Mouse (Mus musculus): ENCODE data around the gene Cysrt1. TPM values are rescaled to one million over a fixed set of nuclear protein-coding genes. Genes with fewer than 3 reads are reported as not detected.

Gene Cysrt1
- polyA plus RNA-seq, 1 experiment from 2014 or later = 0.24 TPM

DNA sequence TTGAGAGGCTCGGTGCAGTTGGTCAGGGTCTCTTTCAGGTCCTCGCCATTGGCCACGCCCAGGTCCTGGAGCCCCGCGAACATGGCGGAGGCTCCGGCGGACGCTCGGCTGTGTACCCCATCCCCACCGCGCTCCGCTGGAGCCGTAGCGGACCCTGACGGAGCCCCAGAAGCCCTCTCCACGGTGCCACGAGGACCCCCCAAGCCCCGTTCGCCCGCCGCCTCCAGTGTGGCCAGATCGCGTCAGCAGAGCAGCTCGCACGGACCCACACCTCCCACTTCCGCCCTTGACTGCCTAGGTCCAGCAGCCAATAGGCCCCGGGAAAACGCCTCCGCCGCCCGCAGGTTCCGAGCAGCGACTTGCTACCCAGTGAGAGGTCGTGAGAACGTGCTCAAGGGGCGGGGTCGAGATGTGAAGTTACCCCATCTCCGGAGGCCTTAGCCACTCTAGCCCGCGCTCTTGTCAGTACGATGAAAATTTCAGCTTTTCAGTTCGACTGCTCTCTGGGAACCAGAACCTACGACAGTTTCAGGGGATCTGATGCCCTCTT, 31.1 kb downstream of the Cysrt1 start, which contains the start of gene Nelfb:
Gene Nelfb (minus strand): TSS at position 369 of the 550 bp plus-strand sequence.
- Histone ChIP-seq H3K27me3 (replicated peaks; ENCODE audit: control insufficient read depth, insufficient read depth, low read length) (0 out of 2 replicates have a peak, but pooled peaks cover 2% of the 10 kb centered on the region), H3K4me2 (ENCODE audit: low read length) (peak within 1 kb of the TSS; percentile 94), H3K36me3 (ENCODE audit: control insufficient read depth, insufficient read depth, low read length) (peaks cover 5% of the 10 kb centered on the region), H3K27ac (ENCODE audit: low read depth, low read length) (peak within 1 kb of the TSS; percentile 94), H3K4me3 (ENCODE audit: low read length) (peak within 1 kb of the TSS; percentile 82), H3K9me3 (ENCODE audit: control insufficient read depth, low read length) (no peaks in the 10 kb centered on the region), H3K9ac (ENCODE audit: low read depth, low read length) (peak within 1 kb of the TSS; percentile 92), H3K4me1 (ENCODE audit: control insufficient read depth, insufficient read depth, low read depth, low read length) (peaks cover 21% of the 10 kb centered on the region)
- WGBS = under 1% methylated on average over 43 of the region's 44 CpGs
- ATAC-seq = peak; percentile 94

GRCm38 (mm10) chr2:25210686-25211085, 31.6 kb downstream of the Cysrt1 start:
- Histone ChIP-seq H3K27ac (ENCODE audit: low read depth, low read length) (peak overlapping the region; percentile 94), H3K9ac (ENCODE audit: low read depth, low read length) (peak overlapping the region; percentile 92), H3K4me1 (ENCODE audit: control insufficient read depth, insufficient read depth, low read depth, low read length) (peaks cover 21% of the 10 kb centered on the region), H3K4me2 (ENCODE audit: low read length) (peak overlapping the region; percentile 94), H3K27me3 (replicated peaks; ENCODE audit: control insufficient read depth, insufficient read depth, low read length) (0 out of 2 replicates have a peak, but pooled peaks cover 2% of the 10 kb centered on the region), H3K9me3 (ENCODE audit: control insufficient read depth, low read length) (no peaks in the 10 kb centered on the region), H3K4me3 (ENCODE audit: low read length) (peak overlapping the region; percentile 82), H3K36me3 (ENCODE audit: control insufficient read depth, insufficient read depth, low read length) (peaks cover 10% of the 10 kb centered on the region)
- ATAC-seq = peak; percentile 53; the same call in 1 of the 2 replicates
- under 1% methylated on average over 24 of the region's 24 CpGs for WGBS

GRCm38 (mm10) chr2:25207593-25207992, 34.7 kb downstream of the Cysrt1 start:
- no peaks in the 10 kb centered on the region for H3K27me3 ChIP-seq (replicated peaks; ENCODE audit: control insufficient read depth, insufficient read depth, low read length)
- peaks cover 30% of the 10 kb centered on the region for H3K36me3 ChIP-seq (ENCODE audit: control insufficient read depth, insufficient read depth, low read length)
- 95% methylated on average over 1 of the region's 1 CpGs for WGBS
- H3K27ac ChIP-seq (ENCODE audit: low read depth, low read length) = no peak overlapping the region
- H3K9me3 ChIP-seq (ENCODE audit: control insufficient read depth, low read length) = no peaks in the 10 kb centered on the region
- no peak overlapping the region for H3K4me3 ChIP-seq (ENCODE audit: low read length)
- ATAC-seq = no peak
- no peak overlapping the region for H3K4me2 ChIP-seq (ENCODE audit: low read length)
- peaks cover 21% of the 10 kb centered on the region for H3K4me1 ChIP-seq (ENCODE audit: control insufficient read depth, insufficient read depth, low read depth, low read length)
- H3K9ac ChIP-seq (ENCODE audit: low read depth, low read length) = no peak overlapping the region

GRCm38 (mm10) chr2:25203631-25204214, 38.5 kb downstream of the Cysrt1 start:
- no peak overlapping the region for H3K4me3 ChIP-seq (ENCODE audit: low read length)
- no peaks in the 10 kb centered on the region for H3K9me3 ChIP-seq (ENCODE audit: control insufficient read depth, low read length)
- H3K4me1 ChIP-seq (ENCODE audit: control insufficient read depth, insufficient read depth, low read depth, low read length) = peaks cover 4% of the 10 kb centered on the region
- no peak overlapping the region for H3K9ac ChIP-seq (ENCODE audit: low read depth, low read length)
- H3K27me3 ChIP-seq (replicated peaks; ENCODE audit: control insufficient read depth, insufficient read depth, low read length) = no peaks in the 10 kb centered on the region
- no peak overlapping the region for H3K27ac ChIP-seq (ENCODE audit: low read depth, low read length)
- ATAC-seq = no peak
- peaks cover 54% of the 10 kb centered on the region for H3K36me3 ChIP-seq (ENCODE audit: control insufficient read depth, insufficient read depth, low read length)
- 60% methylated on average over 4 of the region's 4 CpGs for WGBS
- no peak overlapping the region for H3K4me2 ChIP-seq (ENCODE audit: low read length)

- H3K36me3 ChIP-seq (ENCODE audit: control insufficient read depth, insufficient read depth, low read length) = peaks cover 45% of the 10 kb centered on the region
- no peak overlapping the region for H3K9ac ChIP-seq (ENCODE audit: low read depth, low read length)
- ATAC-seq = no peak
- WGBS = 97% methylated on average over 2 of the region's 2 CpGs
- H3K4me1 ChIP-seq (ENCODE audit: control insufficient read depth, insufficient read depth, low read depth, low read length) = no peaks in the 10 kb centered on the region
- peaks cover 11% of the 10 kb centered on the region for H3K27me3 ChIP-seq (replicated peaks; ENCODE audit: control insufficient read depth, insufficient read depth, low read length)
- no peak overlapping the region for H3K27ac ChIP-seq (ENCODE audit: low read depth, low read length)
- no peaks in the 10 kb centered on the region for H3K9me3 ChIP-seq (ENCODE audit: control insufficient read depth, low read length)
- H3K4me3 ChIP-seq (ENCODE audit: low read length) = no peak overlapping the region
- H3K4me2 ChIP-seq (ENCODE audit: low read length) = no peak overlapping the region
Observed at GRCm38 (mm10) chr2:25200631-25201030, 41.6 kb downstream of the Cysrt1 start.

DNA sequence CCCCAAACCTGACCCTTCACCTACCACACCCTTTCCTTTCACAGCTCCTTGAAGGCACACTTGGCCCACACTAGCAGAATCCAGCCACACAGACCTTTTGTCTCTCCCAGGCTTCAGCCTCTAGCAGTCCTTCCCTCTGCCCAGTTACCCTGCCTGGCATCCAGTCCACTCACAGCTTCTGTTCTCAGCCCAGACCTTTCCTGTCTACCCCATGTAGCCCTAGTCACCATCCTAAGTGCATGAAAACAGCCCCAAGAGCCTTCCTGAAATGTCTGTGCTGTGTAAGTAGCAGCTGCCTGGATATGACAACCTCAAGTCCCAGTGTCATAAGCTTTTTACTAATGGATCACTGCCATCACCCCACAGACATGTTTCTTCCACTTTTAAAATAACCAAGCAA, 44.3 kb downstream of the Cysrt1 start:
- H3K4me2 ChIP-seq (ENCODE audit: low read length) = no peak overlapping the region
- H3K9me3 ChIP-seq (ENCODE audit: control insufficient read depth, low read length) = no peaks in the 10 kb centered on the region
- ATAC-seq = no peak
- no peaks in the 10 kb centered on the region for H3K4me1 ChIP-seq (ENCODE audit: control insufficient read depth, insufficient read depth, low read depth, low read length)
- H3K9ac ChIP-seq (ENCODE audit: low read depth, low read length) = no peak overlapping the region
- no peak overlapping the region for H3K27ac ChIP-seq (ENCODE audit: low read depth, low read length)
- peaks cover 23% of the 10 kb centered on the region for H3K27me3 ChIP-seq (replicated peaks; ENCODE audit: control insufficient read depth, insufficient read depth, low read length)
- peaks cover 29% of the 10 kb centered on the region for H3K36me3 ChIP-seq (ENCODE audit: control insufficient read depth, insufficient read depth, low read length)
- no peak overlapping the region for H3K4me3 ChIP-seq (ENCODE audit: low read length)

GRCm38 (mm10) chr2:25197191-25197590, 45.1 kb downstream of the Cysrt1 start:
- H3K9ac ChIP-seq (ENCODE audit: low read depth, low read length) = no peak overlapping the region
- no peak overlapping the region; the same call in 1 of the 2 replicates for H3K4me2 ChIP-seq (ENCODE audit: low read length)
- peaks cover 23% of the 10 kb centered on the region for H3K27me3 ChIP-seq (replicated peaks; ENCODE audit: control insufficient read depth, insufficient read depth, low read length)
- H3K36me3 ChIP-seq (ENCODE audit: control insufficient read depth, insufficient read depth, low read length) = peaks cover 25% of the 10 kb centered on the region
- no peak overlapping the region for H3K4me3 ChIP-seq (ENCODE audit: low read length)
- WGBS = 22% methylated on average over 2 of the region's 2 CpGs
- H3K27ac ChIP-seq (ENCODE audit: low read depth, low read length) = no peak overlapping the region
- no peak for ATAC-seq
- no peaks in the 10 kb centered on the region for H3K4me1 ChIP-seq (ENCODE audit: control insufficient read depth, insufficient read depth, low read depth, low read length)
- H3K9me3 ChIP-seq (ENCODE audit: control insufficient read depth, low read length) = no peaks in the 10 kb centered on the region

DNA sequence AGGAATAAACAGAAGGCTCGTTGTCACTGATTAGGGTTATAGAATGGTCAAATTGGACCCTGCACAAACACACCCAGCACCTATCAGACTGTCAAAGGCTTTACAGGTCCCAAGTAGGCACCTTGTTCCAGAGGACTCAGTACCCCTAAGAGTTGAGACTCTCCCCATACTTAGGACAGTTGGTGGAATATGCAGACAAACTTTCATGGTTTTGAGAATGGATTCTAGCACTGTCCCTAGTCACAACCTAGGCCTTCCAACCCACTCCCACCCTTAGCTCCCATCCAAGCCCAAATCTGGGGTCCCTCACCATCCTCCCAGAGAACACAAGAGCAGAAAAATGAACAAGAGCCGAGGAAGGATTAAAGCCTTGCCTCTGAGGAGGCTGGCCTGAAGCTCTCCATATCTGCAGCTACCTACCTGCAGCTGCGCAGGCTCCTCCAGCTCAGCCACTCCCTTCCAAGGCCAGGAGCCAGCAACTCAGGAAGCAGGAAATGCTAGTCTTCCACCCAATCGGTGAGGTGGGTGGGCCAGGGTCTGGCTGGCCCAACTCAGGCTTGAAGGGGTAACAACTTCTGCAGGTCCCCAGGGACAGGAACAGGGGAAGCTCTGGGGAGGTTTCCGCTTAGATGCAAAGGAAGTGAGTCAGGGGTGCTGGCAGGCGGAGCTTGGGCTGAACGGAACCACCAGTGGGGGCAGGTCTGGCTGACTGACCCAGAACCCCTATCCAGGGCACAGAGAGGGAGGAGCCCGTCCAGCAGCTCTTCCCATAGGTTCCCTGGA, 45.9 kb downstream of the Cysrt1 start, which contains the start of gene Tor4a:
Gene Tor4a (minus strand): TSS at position 715 of the 783 bp plus-strand sequence.
- H3K4me1 ChIP-seq (ENCODE audit: control insufficient read depth, insufficient read depth, low read depth, low read length) = no peaks in the 10 kb centered on the region
- peaks cover 25% of the 10 kb centered on the region for H3K36me3 ChIP-seq (ENCODE audit: control insufficient read depth, insufficient read depth, low read length)
- H3K27ac ChIP-seq (ENCODE audit: low read depth, low read length) = no peak within 1 kb of the TSS
- no peak within 1 kb of the TSS for H3K4me3 ChIP-seq (ENCODE audit: low read length)
- 12% methylated on average over 8 of the region's 8 CpGs for WGBS
- no peaks in the 10 kb centered on the region for H3K9me3 ChIP-seq (ENCODE audit: control insufficient read depth, low read length)
- peak within 1 kb of the TSS; percentile 13; the same call in 1 of the 2 replicates for H3K4me2 ChIP-seq (ENCODE audit: low read length)
- H3K27me3 ChIP-seq (replicated peaks; ENCODE audit: control insufficient read depth, insufficient read depth, low read length) = peaks cover 23% of the 10 kb centered on the region
- no peak for ATAC-seq
- 0 out of 2 replicates have a peak within 1 kb of the TSS, but pooled peaks have one; percentile 7 for H3K9ac ChIP-seq (ENCODE audit: low read depth, low read length)
